Mouse (Mus musculus): ENCODE data around the gene Slit3.

Gene Slit3

DNA sequence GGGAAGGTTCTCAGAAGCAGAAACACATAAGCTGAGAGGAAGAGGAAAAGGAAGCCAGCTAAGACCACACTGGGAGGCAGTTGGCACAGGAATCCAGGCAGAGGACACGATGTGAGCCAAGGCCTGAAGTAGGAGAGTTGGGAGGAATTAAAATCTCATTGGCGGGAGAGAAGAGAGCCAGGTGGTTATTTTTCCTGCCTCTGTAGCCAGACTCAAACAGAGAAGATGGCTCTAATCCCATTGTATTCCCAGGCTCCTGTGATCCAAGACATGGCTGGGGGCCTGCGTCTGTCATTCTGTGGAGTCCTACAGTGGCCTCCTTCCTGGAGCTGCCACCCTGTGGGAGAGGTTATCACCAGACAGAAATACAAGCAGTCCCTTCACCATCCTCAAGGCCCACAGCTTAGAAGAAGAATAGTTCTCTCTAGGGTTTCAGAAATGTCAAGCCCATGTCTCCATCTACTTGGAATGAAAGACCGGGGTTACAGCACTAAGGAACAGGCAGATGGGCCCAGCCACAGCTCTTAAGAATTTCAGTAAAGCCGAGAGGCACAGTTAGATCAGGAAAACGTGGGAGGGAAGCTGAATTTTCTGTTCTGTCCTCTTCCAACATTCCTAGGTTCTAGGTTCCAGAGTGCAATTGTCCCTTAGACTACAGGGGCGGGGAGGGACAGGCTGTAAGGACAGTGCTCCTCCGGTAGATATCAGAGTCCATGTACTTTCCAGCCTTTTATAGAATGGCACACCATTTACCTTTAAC is 183.4 kb downstream of the Slit3 start:
- no peak for DNase-seq (ENCODE audit: low read depth, low spot score)

DNA sequence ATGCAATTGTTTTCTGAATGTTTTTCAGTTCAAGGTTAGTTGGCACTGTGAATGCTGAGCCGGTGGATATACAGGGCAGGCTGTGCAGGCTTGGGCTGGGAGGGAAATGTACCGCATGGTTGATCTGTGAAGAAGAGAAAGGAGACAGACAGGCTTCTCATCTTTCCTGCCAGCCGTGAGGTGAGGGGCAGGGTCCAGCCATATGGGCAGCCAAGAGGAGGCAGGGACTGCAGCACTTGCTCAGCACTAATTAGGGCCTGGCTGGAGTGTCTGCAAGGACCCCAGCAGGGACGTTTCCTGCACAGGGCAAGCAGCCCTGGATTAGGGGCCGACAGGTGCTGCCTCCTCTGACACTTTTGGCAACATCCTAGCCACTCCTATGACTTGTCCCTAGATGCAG is 184.1 kb downstream of the Slit3 start:
- no peak for DNase-seq (ENCODE audit: low read depth, low spot score)

DNA sequence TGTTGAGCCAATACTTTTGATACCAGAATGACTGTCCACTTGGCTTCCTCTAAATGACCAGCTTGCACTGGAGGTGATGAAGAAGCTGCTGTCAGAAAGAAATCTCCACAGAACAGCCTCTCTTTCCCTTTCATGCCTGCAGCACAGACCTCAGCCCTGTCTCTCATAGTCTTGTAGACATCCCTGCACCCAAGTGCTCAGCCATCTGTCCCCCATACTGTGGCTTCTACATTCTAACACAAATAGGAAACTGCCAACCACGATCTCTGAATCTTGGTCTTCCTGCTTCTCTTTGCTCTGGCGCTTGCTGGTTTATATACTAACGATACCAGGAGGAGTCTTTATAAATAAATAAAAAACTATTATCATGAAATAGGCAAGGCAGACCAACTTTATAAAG is 184.9 kb downstream of the Slit3 start:
- DNase-seq (ENCODE audit: low read depth, low spot score), result no peak

DNA sequence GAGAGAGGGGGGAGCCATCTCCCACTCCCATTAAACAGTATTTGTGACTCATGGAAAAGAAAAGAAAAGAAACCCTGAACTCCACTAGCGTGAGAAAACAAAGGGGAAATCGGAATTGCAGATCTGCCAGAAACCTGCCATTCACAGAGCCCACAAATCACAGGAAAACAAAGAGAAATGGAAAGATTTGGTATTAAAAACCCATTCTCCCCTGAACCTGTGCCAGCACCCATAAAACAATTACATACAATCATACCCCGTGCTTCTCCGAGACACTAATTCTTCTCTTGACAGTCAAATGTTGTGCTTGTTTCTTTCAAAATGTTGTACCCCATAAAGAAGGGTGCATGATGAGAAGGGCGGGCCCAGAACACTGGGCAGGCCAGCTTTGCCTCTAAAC is 185.9 kb downstream of the Slit3 start:
- no peak for DNase-seq (ENCODE audit: low read depth, low spot score)

DNA sequence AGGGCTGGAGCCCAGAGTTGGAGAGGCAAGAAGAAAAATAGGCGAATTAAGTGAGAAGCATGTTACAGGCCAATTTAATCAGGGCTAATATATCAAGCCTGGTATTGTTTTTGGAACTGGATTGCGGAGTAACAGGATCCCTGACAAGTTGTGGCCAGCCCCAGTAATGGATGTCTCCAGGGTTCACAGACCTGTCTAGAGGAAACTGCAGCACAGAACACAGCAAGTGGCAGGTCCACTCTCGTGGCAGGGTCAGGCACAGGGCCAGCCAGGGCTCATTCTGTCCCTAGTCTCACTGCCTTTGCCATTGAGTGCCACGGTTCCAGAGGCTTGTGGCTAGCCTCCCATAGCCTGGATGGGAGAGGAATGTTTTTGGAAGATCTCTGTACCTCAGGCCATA is 187.0 kb downstream of the Slit3 start:
- no peak for DNase-seq (ENCODE audit: low read depth, low spot score)

DNA sequence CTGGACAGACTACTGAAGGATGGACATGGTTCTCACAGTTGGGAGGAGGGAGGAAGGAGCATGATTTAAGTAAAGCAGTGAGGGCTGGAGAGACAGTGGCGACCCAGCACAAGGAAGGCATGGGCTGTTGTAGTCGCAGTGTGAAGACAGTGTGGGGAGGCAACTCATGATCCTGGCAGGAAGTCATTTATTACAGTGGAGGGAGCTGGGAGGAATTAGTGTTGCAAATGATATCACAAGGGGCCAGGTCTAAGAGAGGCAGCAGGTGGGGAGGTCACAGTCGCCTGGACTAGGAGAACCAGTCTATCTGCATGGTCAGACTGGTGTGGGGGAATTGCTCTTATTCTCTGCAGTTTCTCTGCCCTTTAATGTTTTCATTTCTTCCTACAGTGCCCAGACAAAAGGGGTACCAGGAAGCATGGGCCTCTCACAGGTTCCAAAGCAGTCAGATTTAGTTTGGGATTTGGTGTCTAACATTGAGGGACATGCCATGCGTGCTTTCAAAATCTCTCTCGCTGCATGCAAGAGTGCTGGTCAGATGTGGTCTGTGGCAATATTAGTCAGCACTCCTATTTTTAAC is 194.5 kb downstream of the Slit3 start:
- DNase-seq (ENCODE audit: low read depth, low spot score), result no peak

- DNase-seq (ENCODE audit: low read depth, low spot score), result no peak
These were observed 196.2 kb downstream of the Slit3 start for GRCm38 (mm10) chr11:35317221-35317620.

GRCm38 (mm10) chr11:35317775-35318432 is 196.9 kb downstream of the Slit3 start:
- DNase-seq (ENCODE audit: low read depth, low spot score), result no peak

GRCm38 (mm10) chr11:35318433-35319020 is 197.5 kb downstream of the Slit3 start:
- no peak for DNase-seq (ENCODE audit: low read depth, low spot score)

DNA sequence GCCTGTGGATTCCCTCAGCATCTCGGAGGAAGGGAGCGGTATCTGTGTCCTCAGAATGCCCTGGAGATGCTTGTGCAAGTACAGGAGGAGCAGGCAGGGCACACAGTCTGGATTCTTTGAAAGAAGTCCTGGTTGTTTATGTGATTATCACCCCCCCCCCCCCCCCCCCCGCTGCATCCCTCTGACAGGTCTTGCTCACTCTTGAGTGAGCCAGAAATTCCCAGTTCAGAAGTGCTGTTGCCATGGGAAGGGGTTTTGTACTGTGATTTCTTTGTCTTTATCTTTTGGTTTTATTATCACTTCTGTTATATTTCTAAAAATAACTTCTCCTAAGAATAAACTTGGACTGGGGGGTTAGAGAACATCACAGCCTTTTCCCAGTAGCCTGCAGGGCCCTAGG is 199.5 kb downstream of the Slit3 start:
- DNase-seq (ENCODE audit: low read depth, low spot score), result no peak

DNA sequence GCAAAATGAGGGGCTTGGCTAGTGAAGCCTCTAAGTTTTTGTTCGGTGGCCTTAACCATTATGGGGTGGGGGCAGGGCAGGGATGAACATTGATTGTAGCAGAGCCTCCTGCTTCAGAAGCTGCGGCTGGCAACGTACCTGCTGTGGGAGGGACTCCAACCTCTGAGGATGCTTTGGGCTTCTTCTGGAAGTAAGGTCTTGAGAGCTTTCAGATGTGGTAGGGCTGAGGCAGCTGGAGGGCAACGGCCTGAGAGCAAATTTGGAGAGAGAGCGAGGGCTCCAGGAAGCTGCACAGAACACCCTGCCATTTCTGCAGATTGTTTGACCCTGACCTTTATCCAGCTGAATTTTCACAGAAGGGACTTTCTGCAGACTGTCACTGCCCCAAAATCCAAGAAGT is 203.4 kb downstream of the Slit3 start:
- DNase-seq (ENCODE audit: low read depth, low spot score), result no peak

DNA sequence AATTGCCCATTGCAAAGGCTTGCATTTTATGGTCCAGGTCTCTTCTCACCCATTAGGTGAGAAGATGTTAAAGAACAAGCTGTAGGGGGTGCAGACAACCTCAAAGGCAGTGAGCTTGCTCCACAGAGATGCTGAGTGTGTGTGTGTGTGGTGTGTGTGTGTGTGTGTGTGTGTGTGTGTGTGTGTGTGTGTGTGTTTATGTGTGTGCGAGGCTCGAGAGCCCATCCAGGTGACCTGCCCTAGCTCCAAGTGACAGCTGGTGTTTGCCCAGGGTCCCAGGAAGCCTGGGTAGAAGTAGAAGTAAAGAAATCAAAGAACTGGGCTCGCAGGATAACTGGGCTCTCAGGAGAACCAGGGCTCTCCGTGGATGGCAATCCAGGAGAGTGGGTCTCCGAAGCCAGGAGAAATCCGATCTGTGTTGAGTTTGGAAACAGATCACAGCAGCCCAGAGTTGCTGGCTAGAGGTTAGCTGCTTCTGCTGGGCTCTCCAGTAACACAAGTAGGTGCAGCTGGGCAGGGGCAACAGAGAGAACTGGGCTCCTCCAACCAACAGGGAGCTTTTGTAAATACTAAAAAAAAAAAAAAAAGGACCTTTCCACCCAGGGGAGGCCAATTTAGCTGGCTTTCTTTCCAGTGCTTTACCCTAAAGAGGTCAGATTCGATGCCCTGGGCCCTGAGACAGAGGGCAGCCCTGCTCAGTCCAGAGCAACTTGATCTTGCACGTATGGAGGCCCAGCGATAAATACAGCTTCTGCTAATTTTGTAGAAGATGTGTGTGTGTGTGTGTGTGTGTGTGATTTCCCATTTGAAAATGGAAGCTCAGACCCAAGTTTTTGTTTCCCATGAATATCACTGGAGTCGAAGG is 204.3 kb downstream of the Slit3 start:
- no peak for DNase-seq (ENCODE audit: low read depth, low spot score)

DNA sequence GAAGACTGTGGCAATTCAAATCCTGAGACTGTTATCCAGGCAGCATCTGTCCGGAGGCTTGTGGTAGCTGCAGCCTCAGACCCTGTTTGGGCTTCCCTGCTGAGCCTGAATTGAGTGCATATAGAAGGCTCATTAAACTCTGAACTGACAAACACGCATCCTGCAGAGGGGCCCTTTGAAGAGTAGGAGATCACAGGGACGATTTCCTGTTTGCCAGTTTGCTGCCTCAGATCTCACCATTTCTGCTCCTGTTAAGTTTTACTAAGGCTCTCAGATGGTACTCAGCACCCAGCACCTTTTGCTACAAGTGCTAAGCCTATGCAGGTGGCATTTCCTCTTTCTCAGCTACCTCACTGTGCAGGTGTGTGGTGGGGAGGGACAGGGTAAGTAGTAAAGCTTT is 205.3 kb downstream of the Slit3 start:
- peak; percentile 54 for DNase-seq (ENCODE audit: low read depth, low spot score)

DNA sequence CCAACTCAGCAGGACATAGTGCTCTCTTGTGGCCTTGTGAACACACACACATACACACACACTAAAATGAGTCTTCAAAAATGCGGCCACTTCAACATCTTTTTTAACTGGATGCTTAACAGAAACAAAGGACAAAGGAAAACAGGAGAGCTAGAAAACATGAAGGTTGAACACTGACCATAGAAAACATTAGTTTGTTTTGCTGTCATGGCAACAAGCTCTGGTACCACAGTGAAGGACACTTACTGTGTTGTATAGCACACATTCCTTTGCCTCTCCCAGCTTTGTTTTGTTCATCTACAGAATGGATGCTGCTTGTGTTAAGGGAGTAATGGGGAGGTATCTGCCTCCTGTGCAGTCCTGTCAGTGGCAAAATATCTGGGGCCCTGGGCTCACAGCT is 206.9 kb downstream of the Slit3 start:
- DNase-seq (ENCODE audit: low read depth, low spot score), result peak; percentile 37

GRCm38 (mm10) chr11:35331476-35331875 is 210.5 kb downstream of the Slit3 start:
- DNase-seq (ENCODE audit: low read depth, low spot score), result no peak

DNA sequence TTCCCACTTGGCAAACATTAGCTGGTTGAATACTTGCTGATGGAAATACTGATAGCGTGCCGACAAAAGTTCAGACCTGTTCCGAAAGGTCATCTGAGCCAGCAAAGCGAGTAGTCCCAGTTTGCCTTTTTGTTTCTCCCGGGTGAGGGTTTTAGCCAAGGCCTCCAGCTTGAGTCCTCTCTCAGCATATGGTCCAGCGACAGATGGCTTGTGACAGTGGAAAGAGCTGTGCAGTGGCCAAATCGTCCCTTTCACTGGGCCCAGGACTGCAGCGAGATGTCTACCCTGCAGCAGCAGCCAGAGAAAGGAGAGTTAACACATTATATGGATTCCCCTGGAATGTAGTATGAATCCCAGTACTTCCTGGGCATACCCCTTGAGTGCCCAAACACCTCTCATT is 215.5 kb downstream of the Slit3 start:
- DNase-seq (ENCODE audit: low read depth, low spot score), result no peak

DNA sequence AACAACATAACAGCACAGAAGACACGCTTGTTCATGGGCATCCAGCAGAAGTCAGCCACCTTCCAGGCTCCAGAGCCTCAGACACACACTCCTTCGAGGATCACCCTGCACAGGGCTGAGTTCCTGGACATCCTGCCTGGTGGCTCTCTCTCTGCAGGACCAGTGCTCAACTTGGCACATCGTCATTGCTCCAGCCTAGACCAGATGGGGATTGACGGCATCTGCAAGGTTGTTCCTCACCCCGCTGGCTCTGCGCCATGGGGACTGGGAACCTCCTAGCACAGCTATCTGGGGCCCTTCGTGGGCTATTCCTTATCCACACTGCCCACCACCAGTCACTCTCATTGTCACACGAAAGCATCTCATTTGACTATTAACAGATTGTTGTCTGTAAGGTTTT is 216.5 kb downstream of the Slit3 start:
- DNase-seq (ENCODE audit: low read depth, low spot score), result no peak

DNA sequence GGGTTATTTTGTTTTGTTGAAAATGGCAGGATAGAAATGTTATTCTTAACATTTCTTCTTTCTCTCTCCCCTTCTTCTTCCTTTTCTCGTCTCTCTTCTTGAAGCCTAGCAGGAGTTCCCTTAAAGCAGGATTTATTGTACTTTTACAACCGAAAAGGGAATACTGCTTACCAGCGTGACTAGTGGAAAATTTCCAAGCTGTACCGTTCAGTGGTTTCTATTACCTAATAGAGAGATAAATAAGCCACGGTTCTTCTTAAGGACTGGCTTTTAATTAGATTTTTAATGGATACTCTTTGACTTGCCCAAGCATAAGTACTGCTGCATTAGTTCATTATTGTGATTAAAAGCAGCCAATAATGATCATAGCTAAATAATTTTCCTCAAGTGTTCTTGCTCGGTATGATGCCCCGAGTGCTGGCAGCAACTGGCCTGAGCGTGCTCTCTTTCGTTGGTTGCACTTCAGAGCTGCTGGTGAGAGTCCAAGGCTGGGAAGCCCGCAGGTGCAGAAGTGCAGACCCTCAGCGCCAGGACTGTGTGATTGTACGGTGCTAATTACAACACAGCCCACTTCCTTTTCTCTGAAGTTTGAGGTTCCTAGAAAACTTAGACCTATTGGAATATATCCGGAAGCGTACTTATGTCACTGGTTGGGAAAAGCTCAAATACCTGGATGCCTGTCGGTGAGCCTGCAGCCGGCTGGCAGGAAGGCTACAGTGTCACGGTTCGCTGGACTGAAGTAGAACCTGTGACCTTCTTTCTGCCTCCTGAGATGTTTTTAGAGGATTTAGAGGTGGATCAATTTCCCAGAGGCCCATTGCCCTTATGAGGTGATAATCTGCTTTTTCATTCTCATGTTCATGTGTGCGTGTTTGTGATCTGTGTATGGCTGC is 217.1 kb downstream of the Slit3 start:
- DNase-seq (ENCODE audit: low read depth, low spot score), result no peak

DNA sequence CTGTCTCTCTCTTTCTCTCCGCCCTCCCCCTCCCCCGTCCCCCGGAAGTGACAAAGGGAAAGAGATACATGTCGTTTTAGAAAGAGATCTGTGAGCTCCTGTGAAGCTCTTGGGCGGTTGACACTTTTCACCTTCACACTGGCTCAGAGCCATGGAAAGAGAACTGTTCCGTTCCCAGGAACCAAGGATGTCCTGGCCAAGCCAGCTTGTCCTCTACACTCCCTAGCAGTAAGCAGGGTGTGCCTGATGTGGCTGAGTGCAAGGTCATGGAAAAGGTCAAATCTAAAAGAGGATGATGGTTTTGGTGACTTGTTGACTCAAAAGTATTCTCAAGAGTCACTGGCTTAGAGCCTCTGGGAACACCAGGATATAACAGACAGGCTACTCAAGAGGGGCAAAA is 219.7 kb downstream of the Slit3 start:
- DNase-seq (ENCODE audit: low read depth, low spot score), result no peak

- DNase-seq (ENCODE audit: low read depth, low spot score), result no peak
These were observed 221.5 kb downstream of the Slit3 start for GRCm38 (mm10) chr11:35342486-35342885.

Measured in mesoderm, embryonic 11.5 days (tissue).